Comparison of ENCODE assay signal across 8 mouse cellular contexts in the genomic region with DNA sequence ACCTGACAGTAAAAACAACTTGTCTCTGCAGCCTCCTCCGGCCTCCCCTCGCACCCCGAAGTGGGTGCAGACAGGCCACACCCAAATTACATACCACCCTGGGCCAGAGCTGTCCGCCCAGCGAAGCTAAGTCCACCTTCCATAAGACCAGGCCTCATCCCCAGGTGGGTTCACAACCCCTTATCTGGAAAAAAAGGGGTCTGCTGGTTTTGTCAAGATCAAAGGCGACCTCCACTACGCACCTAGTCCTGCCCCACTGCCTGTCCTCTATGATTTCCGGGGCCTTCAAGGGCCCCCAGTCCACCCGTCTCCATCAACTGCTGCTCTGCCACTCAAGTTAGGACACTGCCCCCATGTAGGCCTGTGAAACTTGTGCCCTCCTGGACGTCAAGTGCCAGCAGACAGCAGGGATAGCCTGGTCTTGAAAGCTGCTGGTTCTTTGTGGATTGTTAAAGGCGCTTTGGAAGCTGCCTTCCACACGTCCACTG. TPM values are rescaled to one million over a fixed set of nuclear protein-coding genes. Genes with fewer than 3 reads are reported as not detected.
DNase-seq lines count a peak whose midpoint lies in the region; ATAC-seq and TF ChIP-seq lines count a peak whose summit lies in the region.

No protein-coding gene starts in this region.

- 6% methylated on average over 12 of the region's 12 CpGs for WGBS in heart, adult 2 months
- 79% methylated on average over 12 of the region's 12 CpGs for WGBS in forebrain, embryonic 11.5 days
- WGBS in small intestine, adult 2 months = 3% methylated on average over 12 of the region's 12 CpGs

- DNase-seq in heart, adult 2 months = no peak
- DNase-seq in heart, postnatal 14 days = no peak
- DNase-seq in forebrain, embryonic 11.5 days (ENCODE audit: low spot score) = no peak
- DNase-seq in liver = peak; percentile 72
- DNase-seq in ovary, postnatal 14 days (ENCODE audit: low spot score) = no peak
- DNase-seq in layer of hippocampus, adult 9-10 months (ENCODE audit: low spot score) = no peak

- H3K27me3 ChIP-seq in heart, adult 2 months (ENCODE audit: control insufficient read depth, insufficient read depth, low read length) = no peaks in the 10 kb centered on the region
- no peaks in the 10 kb centered on the region for H3K27me3 ChIP-seq in E14TG2a.4 (ENCODE audit: insufficient read depth, low read length)
- H3K27me3 ChIP-seq in forebrain, embryonic 11.5 days (ENCODE audit: control insufficient read depth, insufficient read depth, low read length) = no peaks in the 10 kb centered on the region
- no peaks in the 10 kb centered on the region for H3K27me3 ChIP-seq in small intestine, adult 2 months (ENCODE audit: control insufficient read depth, insufficient read depth, low read length)

- H3K4me3 ChIP-seq in heart, adult 2 months = peak overlapping the region; percentile 75
- peak overlapping the region; percentile 87 for H3K4me3 ChIP-seq in E14TG2a.4 (replicated peaks; ENCODE audit: low read length)
- H3K4me3 ChIP-seq in forebrain, embryonic 11.5 days (ENCODE audit: low read depth, low read length) = no peak overlapping the region
- H3K4me3 ChIP-seq in small intestine, adult 2 months (ENCODE audit: low read depth, low read length) = peak overlapping the region; percentile 83

- TF ChIP-seq EP300 in heart, adult 2 months (IDR thresholded peaks at IDR 0.05; ENCODE audit: insufficient read depth, low read depth, low read length) = no peak

- H3K4me2 ChIP-seq in forebrain, embryonic 11.5 days (ENCODE audit: low read depth, low read length, severe bottlenecking) = peak overlapping the region; percentile 54

- no peaks in the 10 kb centered on the region for H3K9me3 ChIP-seq in E14TG2a.4 (ENCODE audit: low read length)
- no peaks in the 10 kb centered on the region for H3K9me3 ChIP-seq in forebrain, embryonic 11.5 days (ENCODE audit: control insufficient read depth, low read length)

- peak overlapping the region; percentile 87 for H3K9ac ChIP-seq in heart, adult 2 months (ENCODE audit: low read depth, low read length)
- peak overlapping the region; percentile 1; the same call in 1 of the 2 replicates for H3K9ac ChIP-seq in forebrain, embryonic 11.5 days (ENCODE audit: low read length)

- no peak for ATAC-seq in forebrain, embryonic 11.5 days (replicated peaks; ENCODE audit: low FRiP score)

- TF ChIP-seq POLR2A in heart, adult 2 months (IDR thresholded peaks at IDR 0.05; ENCODE audit: insufficient read depth, low read depth, low read length) = no peak; the same call in 1 of the 2 replicates
- no peak for TF ChIP-seq POLR2A in small intestine, adult 2 months (IDR thresholded peaks at IDR 0.05; ENCODE audit: low read depth, low read length)

- H3K36me3 ChIP-seq in heart, adult 2 months (ENCODE audit: control insufficient read depth, insufficient read depth, low read length) = peaks cover 11% of the 10 kb centered on the region
- peaks cover 12% of the 10 kb centered on the region; the same call in 1 of the 2 replicates for H3K36me3 ChIP-seq in E14TG2a.4 (ENCODE audit: insufficient read depth, low read length)
- H3K36me3 ChIP-seq in forebrain, embryonic 11.5 days (ENCODE audit: control insufficient read depth, insufficient read depth, low read length) = no peaks in the 10 kb centered on the region
- peaks cover 16% of the 10 kb centered on the region for H3K36me3 ChIP-seq in small intestine, adult 2 months (ENCODE audit: control insufficient read depth, insufficient read depth, low read length)

- intact Hi-C loops in heart, adult 2 months (cut with DNase I) = loop anchor here (1.0 kb wide), 1 partner anchor 43 kb away; no protein-coding TSS in a partner anchor
- intact Hi-C loops in heart, postnatal 14 days (cut with DNase I) = loop anchor here (1.0 to 2.0 kb wide), 2 partner anchors 22 to 43 kb away; no protein-coding TSS in a partner anchor

- TF ChIP-seq CTCF in heart, adult 2 months (IDR thresholded peaks at IDR 0.05) = no peak
- no peak for TF ChIP-seq CTCF in E14TG2a.4 (conservative IDR thresholded peaks at IDR 0.05; ENCODE audit: low read length)
- no peak for TF ChIP-seq CTCF in small intestine, adult 2 months (IDR thresholded peaks at IDR 0.05; ENCODE audit: extremely low read depth, insufficient read length, insufficient replicate concordance, low read depth, low read length)

- peaks cover 24% of the 10 kb centered on the region for H3K4me1 ChIP-seq in heart, adult 2 months (ENCODE audit: control insufficient read depth, insufficient read depth, low read length)
- peaks cover 89% of the 10 kb centered on the region for H3K4me1 ChIP-seq in E14TG2a.4 (replicated peaks; ENCODE audit: low read depth, low read length)
- H3K4me1 ChIP-seq in forebrain, embryonic 11.5 days (replicated peaks; ENCODE audit: control insufficient read depth, insufficient read depth, low read length) = peaks cover 58% of the 10 kb centered on the region
- H3K4me1 ChIP-seq in small intestine, adult 2 months (ENCODE audit: control insufficient read depth, insufficient read depth, insufficient read length, low read length) = peaks cover 21% of the 10 kb centered on the region

- 0 out of 2 replicates have a peak, but pooled peaks cover 3% of the 10 kb centered on the region for H3K79me2 ChIP-seq in heart, adult 2 months (replicated peaks; ENCODE audit: control insufficient read depth, insufficient read depth, low read length)

- H3K27ac ChIP-seq in heart, adult 2 months = peak overlapping the region; percentile 100
- H3K27ac ChIP-seq in forebrain, embryonic 11.5 days (ENCODE audit: low read depth, low read length) = peak overlapping the region; percentile 97; the same call in 1 of the 2 replicates
- peak overlapping the region; percentile 100 for H3K27ac ChIP-seq in small intestine, adult 2 months (ENCODE audit: insufficient read depth, low read depth, low read length)

RNA-seq across cellular contexts. Expression of a gene that starts 30.2 kb away (rescaled TPM):
- total RNA-seq in heart, adult 2 months (2021) = 1 to 10 TPM; 7.7 to 8.4 TPM
- polyA plus RNA-seq in heart, adult 2 months (2012; rRNA removed) = 7.0 and 9.3 TPM in 2 replicates
- 10 to 100 TPM; 15.6 to 15.8 TPM for total RNA-seq in heart, postnatal 14 days (2021)
- 20.4 and 24.5 TPM in 2 replicates for polyA plus RNA-seq in forebrain, embryonic 11.5 days (2014; fragmentation: Nextera tagmentation; extraction: Ambion mirVana)
- polyA plus RNA-seq in small intestine, adult 2 months (2012; rRNA removed) = 32.1 and 62.1 TPM in 2 replicates

RNA-seq across cellular contexts. Expression of a gene that starts 32.7 kb away (rescaled TPM):
- total RNA-seq in heart, adult 2 months (2021) = 1 to 10 TPM; 2.8 TPM
- 7.9 and 8.2 TPM in 2 replicates for polyA plus RNA-seq in heart, adult 2 months (2012; rRNA removed)
- total RNA-seq in heart, postnatal 14 days (2021) = 1 to 10 TPM; 3.3 to 4.5 TPM
- polyA plus RNA-seq in forebrain, embryonic 11.5 days (2014; fragmentation: Nextera tagmentation; extraction: Ambion mirVana) = 0.90 and 1.1 TPM in 2 replicates
- polyA plus RNA-seq in small intestine, adult 2 months (2012; rRNA removed) = 207 and 241 TPM in 2 replicates

RNA-seq across cellular contexts. Expression of a gene that starts 49.1 kb away (rescaled TPM):
- under 1 TPM; 0.14 to 0.47 TPM for total RNA-seq in heart, adult 2 months (2021)
- polyA plus RNA-seq in heart, adult 2 months (2012; rRNA removed) = 0.25 and 0.67 TPM in 2 replicates
- under 1 TPM; 0.79 to 0.93 TPM for total RNA-seq in heart, postnatal 14 days (2021)
- 10.1 and 10.7 TPM in 2 replicates for polyA plus RNA-seq in forebrain, embryonic 11.5 days (2014; fragmentation: Nextera tagmentation; extraction: Ambion mirVana)
- polyA plus RNA-seq in small intestine, adult 2 months (2012; rRNA removed) = 0.90 and 2.0 TPM in 2 replicates

Comparison
In these comparisons a context has a peak if more than half of its experiments do, and no peak if none do; other contexts are left out.
1. RNA of a gene that starts 32.7 kb away (polyA plus RNA-seq): 207 to 241 TPM in small intestine, adult 2 months; 7.9 to 8.2 TPM in heart, adult 2 months and 0.90 to 1.1 TPM in forebrain, embryonic 11.5 days; every median in the first group is over 10 times any median in the second.
2. Peak in every context shown above with its lines, with median percentiles within 50 percentile points of each other: H3K27ac ChIP-seq.